Mouse (Mus musculus): ENCODE data around the gene Fbxo9. TPM values are rescaled to one million over a fixed set of nuclear protein-coding genes. Genes with fewer than 3 reads are reported as not detected.

Gene Fbxo9
- polyA plus RNA-seq, 1 experiment: 48.8 TPM

DNA sequence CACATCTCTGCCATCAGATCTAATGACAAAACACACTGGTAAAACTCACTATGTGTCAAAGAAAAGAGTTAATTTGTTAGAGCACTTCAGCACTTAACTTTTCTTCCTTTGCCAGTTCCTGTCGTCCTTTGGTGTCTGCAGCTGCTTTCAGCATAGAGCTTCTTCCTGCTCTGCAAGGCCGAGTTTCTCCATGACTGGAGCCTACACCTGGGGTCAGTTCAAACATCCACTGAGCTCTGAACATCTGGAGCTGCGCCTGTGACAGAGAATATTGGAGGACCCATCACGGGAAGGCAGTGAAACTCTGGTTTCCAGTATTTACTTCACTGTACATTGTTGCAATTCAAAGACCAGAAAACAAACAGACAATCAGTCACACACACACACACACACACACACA lies 7.4 kb downstream of the Fbxo9 start:
- peaks cover 4% of the 10 kb centered on the region; the same call in 1 of the 2 replicates for H3K36me3 ChIP-seq (ENCODE audit: control insufficient read depth, insufficient read depth, low read length)
- H3K4me1 ChIP-seq (ENCODE audit: control insufficient read depth, insufficient read depth, low read length): no peaks in the 10 kb centered on the region
- H3K27ac ChIP-seq (ENCODE audit: control insufficient read depth, insufficient read depth, low read depth, low read length): no peak overlapping the region
- no peak overlapping the region for H3K4me3 ChIP-seq (ENCODE audit: control insufficient read depth, low read depth, low read length)
- TF ChIP-seq POLR2A (IDR thresholded peaks at IDR 0.05; ENCODE audit: control insufficient read depth, low read depth, low read length) (no peak), CTCF (IDR thresholded peaks at IDR 0.05; ENCODE audit: control insufficient read depth, insufficient read depth, insufficient replicate concordance, low read depth, low read length) (no peak)
- no peaks in the 10 kb centered on the region for H3K27me3 ChIP-seq (ENCODE audit: control insufficient read depth, insufficient read depth, low read length)

DNA sequence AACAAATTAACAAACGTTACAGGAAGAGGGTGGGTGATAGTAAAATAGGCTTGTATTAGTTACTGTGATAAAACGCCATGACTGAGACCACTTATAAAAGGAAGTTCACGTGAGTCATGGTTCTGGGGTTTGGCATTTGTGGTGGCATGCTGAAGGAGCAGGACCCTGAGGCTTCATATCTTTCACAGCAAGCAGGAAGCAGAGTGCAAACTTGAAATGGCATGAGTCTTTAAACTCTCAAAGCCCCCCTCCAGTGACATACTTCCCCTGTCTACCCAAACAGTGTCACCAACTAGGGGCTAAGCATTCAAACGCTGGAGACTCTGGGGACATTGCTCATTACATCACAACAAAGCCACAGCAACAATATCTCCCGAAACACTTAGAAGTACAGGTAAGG lies 7.9 kb downstream of the Fbxo9 start:
- Histone ChIP-seq H3K4me3 (ENCODE audit: control insufficient read depth, low read depth, low read length) (no peak overlapping the region), H3K27ac (ENCODE audit: control insufficient read depth, insufficient read depth, low read depth, low read length) (no peak overlapping the region), H3K4me1 (ENCODE audit: control insufficient read depth, insufficient read depth, low read length) (no peaks in the 10 kb centered on the region), H3K27me3 (ENCODE audit: control insufficient read depth, insufficient read depth, low read length) (no peaks in the 10 kb centered on the region), H3K36me3 (ENCODE audit: control insufficient read depth, insufficient read depth, low read length) (peaks cover 4% of the 10 kb centered on the region; the same call in 1 of the 2 replicates)
- no peak for TF ChIP-seq CTCF (IDR thresholded peaks at IDR 0.05; ENCODE audit: control insufficient read depth, insufficient read depth, insufficient replicate concordance, low read depth, low read length)
- no peak for TF ChIP-seq POLR2A (IDR thresholded peaks at IDR 0.05; ENCODE audit: control insufficient read depth, low read depth, low read length)

DNA sequence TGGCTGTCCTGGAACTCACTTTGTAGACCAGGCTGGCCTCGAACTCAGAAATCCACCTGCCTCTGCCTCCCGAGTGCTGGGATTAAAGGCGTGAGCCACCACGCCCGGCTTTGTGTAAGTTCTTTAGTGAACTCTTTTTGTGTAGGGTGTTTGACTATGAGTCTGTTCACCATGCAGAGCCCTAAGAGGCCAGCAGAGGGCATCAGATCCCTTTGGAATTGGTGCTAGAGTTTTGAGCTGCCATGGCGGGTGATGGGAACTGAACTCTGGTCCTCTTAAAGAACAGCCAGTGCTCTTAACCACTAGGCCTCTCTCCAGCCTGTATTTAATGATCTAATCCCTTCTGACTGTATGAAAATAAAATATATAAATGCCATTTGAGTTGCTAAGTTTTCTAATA lies 12.5 kb downstream of the Fbxo9 start:
- no peak for TF ChIP-seq POLR2A (IDR thresholded peaks at IDR 0.05; ENCODE audit: control insufficient read depth, low read depth, low read length)
- TF ChIP-seq CTCF (IDR thresholded peaks at IDR 0.05; ENCODE audit: control insufficient read depth, insufficient read depth, insufficient replicate concordance, low read depth, low read length): no peak
- no peak overlapping the region for H3K4me3 ChIP-seq (ENCODE audit: control insufficient read depth, low read depth, low read length)
- H3K27me3 ChIP-seq (ENCODE audit: control insufficient read depth, insufficient read depth, low read length): no peaks in the 10 kb centered on the region
- peaks cover 1% of the 10 kb centered on the region for H3K36me3 ChIP-seq (ENCODE audit: control insufficient read depth, insufficient read depth, low read length)
- H3K4me1 ChIP-seq (ENCODE audit: control insufficient read depth, insufficient read depth, low read length): no peaks in the 10 kb centered on the region
- no peak overlapping the region for H3K27ac ChIP-seq (ENCODE audit: control insufficient read depth, insufficient read depth, low read depth, low read length)

DNA sequence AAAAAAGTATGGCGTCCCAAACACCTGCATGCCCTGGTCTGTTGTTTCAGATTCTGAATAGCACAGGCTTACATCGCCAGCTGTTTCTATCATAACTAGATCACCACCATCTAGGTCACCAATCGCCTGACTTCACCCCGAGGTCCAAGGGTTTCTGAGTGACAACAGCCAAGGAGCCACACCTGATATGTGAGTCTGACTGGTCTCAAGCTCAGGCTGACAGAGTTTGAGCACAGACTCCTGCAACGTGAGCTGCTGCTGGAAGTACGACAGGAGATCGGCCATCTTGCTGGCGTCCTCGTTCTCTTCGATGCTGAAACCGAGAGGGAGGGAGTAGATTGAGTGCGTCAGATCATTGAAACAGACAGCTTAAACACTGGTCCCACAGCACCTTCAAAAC lies 13.2 kb downstream of the Fbxo9 start:
- Histone ChIP-seq H3K36me3 (ENCODE audit: control insufficient read depth, insufficient read depth, low read length) (peaks cover 1% of the 10 kb centered on the region), H3K27me3 (ENCODE audit: control insufficient read depth, insufficient read depth, low read length) (no peaks in the 10 kb centered on the region), H3K4me3 (ENCODE audit: control insufficient read depth, low read depth, low read length) (no peak overlapping the region), H3K27ac (ENCODE audit: control insufficient read depth, insufficient read depth, low read depth, low read length) (no peak overlapping the region), H3K4me1 (ENCODE audit: control insufficient read depth, insufficient read depth, low read length) (no peaks in the 10 kb centered on the region)
- TF ChIP-seq POLR2A (IDR thresholded peaks at IDR 0.05; ENCODE audit: control insufficient read depth, low read depth, low read length) (no peak), CTCF (IDR thresholded peaks at IDR 0.05; ENCODE audit: control insufficient read depth, insufficient read depth, insufficient replicate concordance, low read depth, low read length) (no peak)

DNA sequence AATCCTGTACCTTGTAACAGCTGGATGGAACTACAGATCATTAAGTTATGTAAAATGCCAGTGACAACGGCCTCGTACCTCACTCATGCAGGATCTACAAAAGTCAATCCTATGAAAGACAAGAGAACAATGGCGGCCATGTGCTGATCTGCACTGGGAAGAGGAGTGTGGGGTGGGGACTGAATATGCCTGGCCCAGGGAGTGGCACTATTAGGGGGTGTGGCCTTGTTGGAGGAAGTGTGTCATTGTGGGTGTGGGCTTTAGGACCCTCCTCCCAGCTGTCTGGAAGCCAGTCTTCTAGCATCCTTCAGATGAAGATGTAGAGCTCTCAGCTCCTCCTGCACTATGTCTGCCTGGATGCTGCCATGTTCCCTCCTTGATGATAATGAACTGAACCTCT lies 18.3 kb downstream of the Fbxo9 start:
- no peak for TF ChIP-seq POLR2A (IDR thresholded peaks at IDR 0.05; ENCODE audit: control insufficient read depth, low read depth, low read length)
- no peak for TF ChIP-seq CTCF (IDR thresholded peaks at IDR 0.05; ENCODE audit: control insufficient read depth, insufficient read depth, insufficient replicate concordance, low read depth, low read length)
- Histone ChIP-seq H3K4me1 (ENCODE audit: control insufficient read depth, insufficient read depth, low read length) (no peaks in the 10 kb centered on the region; the same call in 1 of the 2 replicates), H3K27me3 (ENCODE audit: control insufficient read depth, insufficient read depth, low read length) (no peaks in the 10 kb centered on the region), H3K4me3 (ENCODE audit: control insufficient read depth, low read depth, low read length) (no peak overlapping the region), H3K36me3 (ENCODE audit: control insufficient read depth, insufficient read depth, low read length) (peaks cover 5% of the 10 kb centered on the region), H3K27ac (ENCODE audit: control insufficient read depth, insufficient read depth, low read depth, low read length) (no peak overlapping the region)

DNA sequence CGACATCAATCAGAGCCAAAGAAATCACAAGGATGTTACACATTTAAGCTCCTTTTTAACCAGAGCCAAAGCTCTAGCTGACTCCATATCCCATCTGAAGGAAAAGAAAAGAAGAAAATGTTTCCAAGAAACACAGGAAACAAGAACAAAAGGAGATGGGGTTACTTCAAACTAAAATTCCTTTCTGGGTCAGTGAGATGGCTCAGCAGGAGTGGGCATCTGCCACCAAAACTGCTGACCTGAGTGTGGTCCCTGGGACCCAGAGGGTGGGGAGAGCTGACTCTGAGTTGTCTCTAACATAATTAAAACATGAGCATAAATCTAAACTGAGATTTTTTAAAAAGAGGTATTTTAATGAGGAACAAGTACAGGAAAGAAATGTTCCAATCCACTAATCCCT lies 19.0 kb downstream of the Fbxo9 start:
- Histone ChIP-seq H3K36me3 (ENCODE audit: control insufficient read depth, insufficient read depth, low read length) (peaks cover 6% of the 10 kb centered on the region), H3K4me1 (ENCODE audit: control insufficient read depth, insufficient read depth, low read length) (no peaks in the 10 kb centered on the region; the same call in 1 of the 2 replicates), H3K4me3 (ENCODE audit: control insufficient read depth, low read depth, low read length) (no peak overlapping the region), H3K27ac (ENCODE audit: control insufficient read depth, insufficient read depth, low read depth, low read length) (no peak overlapping the region), H3K27me3 (ENCODE audit: control insufficient read depth, insufficient read depth, low read length) (no peaks in the 10 kb centered on the region)
- no peak for TF ChIP-seq POLR2A (IDR thresholded peaks at IDR 0.05; ENCODE audit: control insufficient read depth, low read depth, low read length)
- TF ChIP-seq CTCF (IDR thresholded peaks at IDR 0.05; ENCODE audit: control insufficient read depth, insufficient read depth, insufficient replicate concordance, low read depth, low read length): no peak

DNA sequence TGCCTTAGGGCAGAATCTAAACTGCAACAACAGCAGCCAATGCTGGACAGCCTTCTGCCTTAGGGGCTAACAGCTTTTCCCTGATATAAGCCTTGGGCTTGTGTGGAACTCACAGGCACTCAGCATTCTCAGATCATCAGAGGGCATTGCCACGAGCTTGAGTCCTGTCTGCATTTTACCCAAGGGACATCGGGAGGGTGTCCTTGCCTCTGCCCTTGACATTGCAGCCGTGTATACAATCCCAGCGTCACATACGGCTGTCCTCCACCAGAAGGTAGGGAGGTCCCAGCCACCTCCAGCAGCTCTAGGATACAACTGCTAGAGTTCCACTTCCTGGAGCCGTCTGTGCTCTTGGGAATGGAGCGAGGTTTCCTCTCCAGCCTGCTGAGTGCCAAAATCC lies 19.9 kb downstream of the Fbxo9 start:
- H3K4me3 ChIP-seq (ENCODE audit: control insufficient read depth, low read depth, low read length): no peak overlapping the region
- H3K36me3 ChIP-seq (ENCODE audit: control insufficient read depth, insufficient read depth, low read length): peaks cover 6% of the 10 kb centered on the region
- no peaks in the 10 kb centered on the region for H3K27me3 ChIP-seq (ENCODE audit: control insufficient read depth, insufficient read depth, low read length)
- H3K4me1 ChIP-seq (ENCODE audit: control insufficient read depth, insufficient read depth, low read length): no peaks in the 10 kb centered on the region; the same call in 1 of the 2 replicates
- TF ChIP-seq POLR2A (IDR thresholded peaks at IDR 0.05; ENCODE audit: control insufficient read depth, low read depth, low read length): no peak
- TF ChIP-seq CTCF (IDR thresholded peaks at IDR 0.05; ENCODE audit: control insufficient read depth, insufficient read depth, insufficient replicate concordance, low read depth, low read length): no peak
- no peak overlapping the region for H3K27ac ChIP-seq (ENCODE audit: control insufficient read depth, insufficient read depth, low read depth, low read length)

DNA sequence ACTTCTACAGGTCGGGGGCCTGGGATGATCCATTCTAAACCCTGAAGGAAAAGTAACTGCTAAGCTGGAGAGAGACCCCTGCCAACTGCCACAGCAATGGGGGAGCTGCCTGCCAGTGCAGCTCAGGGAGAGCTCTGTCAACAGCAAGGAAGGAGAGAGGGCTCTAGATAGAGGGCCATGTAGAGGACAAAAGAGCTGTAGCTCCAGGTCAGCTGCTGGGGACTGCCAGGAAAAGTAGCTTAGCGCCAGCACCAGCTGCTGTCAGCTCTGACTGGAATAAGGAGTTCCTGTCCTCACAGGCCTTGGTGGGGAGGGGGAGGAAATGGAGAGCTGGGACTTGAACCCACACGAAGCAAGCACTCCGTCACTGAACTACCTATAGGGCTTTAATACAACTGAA lies 20.3 kb downstream of the Fbxo9 start:
- TF ChIP-seq POLR2A (IDR thresholded peaks at IDR 0.05; ENCODE audit: control insufficient read depth, low read depth, low read length) (no peak), CTCF (IDR thresholded peaks at IDR 0.05; ENCODE audit: control insufficient read depth, insufficient read depth, insufficient replicate concordance, low read depth, low read length) (no peak)
- Histone ChIP-seq H3K36me3 (ENCODE audit: control insufficient read depth, insufficient read depth, low read length) (peaks cover 6% of the 10 kb centered on the region), H3K27ac (ENCODE audit: control insufficient read depth, insufficient read depth, low read depth, low read length) (no peak overlapping the region), H3K4me1 (ENCODE audit: control insufficient read depth, insufficient read depth, low read length) (no peaks in the 10 kb centered on the region; the same call in 1 of the 2 replicates), H3K27me3 (ENCODE audit: control insufficient read depth, insufficient read depth, low read length) (no peaks in the 10 kb centered on the region), H3K4me3 (ENCODE audit: control insufficient read depth, low read depth, low read length) (no peak overlapping the region)

Measured in testis, adult 2 months (tissue).